ENCODE assay signal across 10 mouse cellular contexts in the genomic region with DNA sequence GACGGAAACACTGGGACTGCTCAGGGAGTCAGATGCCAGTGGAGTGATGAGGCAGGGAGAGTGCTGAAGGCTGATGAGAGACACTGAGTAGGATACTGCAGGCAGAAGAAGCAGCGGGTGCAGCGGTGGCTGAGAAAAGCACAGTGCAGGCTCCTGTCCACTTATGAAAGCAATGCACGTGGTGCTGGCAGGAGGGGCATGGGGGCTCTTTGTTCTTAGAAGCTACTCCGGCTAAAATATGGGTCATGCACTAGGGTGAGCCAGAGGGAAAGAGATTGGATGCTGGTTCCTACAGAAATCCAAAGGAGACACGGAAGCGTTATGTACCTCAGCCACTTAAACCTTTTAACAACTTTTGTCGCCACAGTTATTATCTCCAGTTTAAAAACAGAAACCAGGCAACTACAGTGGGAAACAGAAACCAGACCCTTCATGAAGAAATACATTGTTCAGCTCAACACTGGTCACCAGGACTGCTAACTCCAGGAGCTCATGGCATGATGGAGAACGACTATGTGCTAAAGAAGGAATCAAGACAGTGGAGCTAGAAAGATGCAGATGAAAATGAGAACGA.
DNase-seq lines count a peak whose midpoint lies in the region; ATAC-seq and TF ChIP-seq lines count a peak whose summit lies in the region.
"Had no signal": no experiment of that assay in that cellular context is flagged by ENCODE, and none has a peak within 500 bp of the region (broad histone marks: within the 10 kb centered on the region; RNA-seq: fewer than 3 reads in every experiment).

No protein-coding gene starts in this region.

- H3K27me3 ChIP-seq in heart, embryonic 14.5 days (ENCODE audit: control insufficient read depth, insufficient read depth, low read length) = 0 out of 2 replicates have a peak, but pooled peaks cover 5% of the 10 kb centered on the region
- H3K27me3 ChIP-seq in neural tube, embryonic 14.5 days (ENCODE audit: control insufficient read depth, insufficient read depth, low read length) = no peaks in the 10 kb centered on the region

- no peak overlapping the region for H3K4me3 ChIP-seq in left cerebral cortex, adult 2 months
- no peak overlapping the region for H3K4me3 ChIP-seq in heart, embryonic 14.5 days (ENCODE audit: control insufficient read depth in 1 of 2, insufficient read depth in 1 of 2, low read depth in 1 of 2, low read length in 2 of 2)
- no peak overlapping the region for H3K4me3 ChIP-seq in neural tube, embryonic 14.5 days (ENCODE audit: low read depth, low read length)

- peak; percentile 85 for ATAC-seq in heart, embryonic 14.5 days (ENCODE audit: insufficient number of reproducible peaks, insufficient read depth, low FRiP score, low read depth)
- ATAC-seq in neural tube, embryonic 14.5 days (ENCODE audit: low read depth) = 0 out of 2 replicates have a peak, but pooled peaks have one; percentile 4

- 12% methylated on average over 10 of the region's 10 CpGs for WGBS in heart, embryonic 14.5 days
- WGBS in neural tube, embryonic 14.5 days = 52% methylated on average over 10 of the region's 10 CpGs

- H3K4me1 ChIP-seq in heart, embryonic 14.5 days (ENCODE audit: control insufficient read depth in 2 of 2, insufficient read depth in 2 of 2, low read length in 2 of 2) = peaks cover 19 to 27% of the 10 kb centered on the region in 2 experiments
- peaks cover 4% of the 10 kb centered on the region; the same call in 1 of the 2 replicates for H3K4me1 ChIP-seq in neural tube, embryonic 14.5 days (ENCODE audit: control insufficient read depth, insufficient read depth, low read length)

- no peak overlapping the region for H3K9ac ChIP-seq in heart, embryonic 14.5 days (ENCODE audit: low read length)
- no peak overlapping the region for H3K9ac ChIP-seq in neural tube, embryonic 14.5 days (replicated peaks; ENCODE audit: low read depth, low read length)
- H3K9ac ChIP-seq: liver, embryonic 14.5 days had no signal

- H3K4me2 ChIP-seq in heart, embryonic 14.5 days (ENCODE audit: low read length) = peak overlapping the region; percentile 36
- no peak overlapping the region for H3K4me2 ChIP-seq in neural tube, embryonic 14.5 days (ENCODE audit: low read depth, low read length)

- intact Hi-C loops in left cerebral cortex, adult 2 months (cut with DNase I) = loop anchor here (1.0 to 10.0 kb wide), 4 partner anchors 45 to 1038 kb away; a partner anchor contains a TSS

- DNase-seq in cerebellum, adult 9-11 months = peak; percentile 22
- DNase-seq in cerebellum, adult 8-10 months = no peak
- no peak for DNase-seq in left cerebral cortex, adult 2 months (ENCODE audit: extremely low spot score in 1 of 2, low spot score in 2 of 2)
- DNase-seq in left cerebral cortex, adult 9 months (ENCODE audit: low spot score in 2 of 2) = no peak
- no peak for DNase-seq in gastrocnemius, postnatal 10 days
- no peak for DNase-seq in urinary bladder, adult 2 months (ENCODE audit: low spot score)
- DNase-seq: B cell, adult 2 months had no signal

- H3K36me3 ChIP-seq in heart, embryonic 14.5 days (ENCODE audit: control insufficient read depth, insufficient read depth, low read length) = no peaks in the 10 kb centered on the region
- no peaks in the 10 kb centered on the region for H3K36me3 ChIP-seq in neural tube, embryonic 14.5 days (ENCODE audit: control insufficient read depth, insufficient read depth, low read length)

- peak overlapping the region; percentile 4; the same call in 1 of the 2 replicates for H3K27ac ChIP-seq in left cerebral cortex, adult 2 months
- H3K27ac ChIP-seq in heart, embryonic 14.5 days (replicated peaks in 1 of 2; ENCODE audit: control insufficient read depth in 1 of 2, insufficient read depth in 1 of 2, low read depth in 2 of 2, low read length in 2 of 2) = peak overlapping the region; percentile 41 to 59
- no peak overlapping the region for H3K27ac ChIP-seq in neural tube, embryonic 14.5 days (ENCODE audit: low read depth, low read length)
- H3K27ac ChIP-seq: liver, embryonic 14.5 days had no signal

- TF ChIP-seq CTCF in left cerebral cortex, adult 2 months (IDR thresholded peaks at IDR 0.05) = no peak

- H3K9me3 ChIP-seq in heart, embryonic 14.5 days (ENCODE audit: control insufficient read depth, low read length) = no peaks in the 10 kb centered on the region
- H3K9me3 ChIP-seq in neural tube, embryonic 14.5 days (ENCODE audit: control insufficient read depth, low read length) = no peaks in the 10 kb centered on the region
